Mouse (Mus musculus) thymus, adult 18-20 months (tissue): ENCODE data around the gene Tmem30a.

Source experiments
- DNase-seq, 2 experiments: peaks; one replicate each; pipeline ENCODE4 v3.0.0; 2022; ENCODE audit warnings: mixed read lengths in 2 of 2

The Tmem30a gene

DNA sequence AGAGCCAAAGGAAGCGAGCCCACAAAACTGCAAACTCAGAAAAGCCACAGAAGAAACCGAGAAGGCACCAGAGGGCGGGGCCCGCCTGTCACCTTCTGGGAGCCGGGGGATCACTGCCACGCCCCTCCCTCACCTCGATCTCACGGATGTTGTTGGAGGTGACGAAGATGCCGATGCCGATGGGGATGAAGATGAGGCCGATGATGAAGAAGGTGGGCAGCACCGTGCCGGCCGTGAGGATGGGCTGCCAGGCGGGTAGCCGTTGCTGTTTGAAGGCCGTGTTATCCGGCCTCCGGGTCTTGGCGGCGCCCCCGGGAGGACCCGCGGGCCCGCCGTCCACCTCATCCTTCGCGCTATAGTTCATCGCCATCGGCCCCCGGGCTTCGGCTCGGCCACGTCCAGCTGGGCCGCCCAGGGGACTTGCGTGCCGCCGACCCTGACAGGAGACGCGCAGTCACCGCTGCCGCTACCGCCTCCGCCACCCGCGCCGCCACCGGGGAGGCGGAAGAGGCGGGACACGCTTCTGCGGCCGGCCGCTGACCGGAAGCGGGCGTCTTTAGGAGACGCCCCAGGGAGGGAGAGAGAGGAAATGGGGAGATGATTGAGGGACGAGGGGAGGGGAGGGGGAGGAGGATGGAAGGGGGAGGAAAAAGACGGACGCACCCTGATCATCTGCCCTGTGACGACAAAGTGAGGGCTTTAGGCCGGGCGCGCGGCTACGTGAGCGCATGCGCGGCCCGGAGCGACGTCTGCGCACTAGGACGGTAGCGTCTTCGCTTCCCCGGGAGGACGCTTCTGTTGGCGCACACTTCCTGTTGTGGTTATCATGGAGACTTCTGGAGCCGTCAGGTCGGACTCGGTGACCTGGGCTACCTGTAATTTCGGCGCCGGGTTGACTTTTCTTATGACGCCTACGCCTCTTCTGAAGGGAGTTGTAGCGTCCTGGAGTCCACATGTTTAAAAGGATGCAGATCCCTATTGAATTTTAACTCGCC lies at the start of gene Tmem30a:
Gene Tmem30a, minus strand, starts transcription at position 667 of the 995 bp plus-strand sequence.
- DNase-seq: peak; percentile 83 to 84

DNA sequence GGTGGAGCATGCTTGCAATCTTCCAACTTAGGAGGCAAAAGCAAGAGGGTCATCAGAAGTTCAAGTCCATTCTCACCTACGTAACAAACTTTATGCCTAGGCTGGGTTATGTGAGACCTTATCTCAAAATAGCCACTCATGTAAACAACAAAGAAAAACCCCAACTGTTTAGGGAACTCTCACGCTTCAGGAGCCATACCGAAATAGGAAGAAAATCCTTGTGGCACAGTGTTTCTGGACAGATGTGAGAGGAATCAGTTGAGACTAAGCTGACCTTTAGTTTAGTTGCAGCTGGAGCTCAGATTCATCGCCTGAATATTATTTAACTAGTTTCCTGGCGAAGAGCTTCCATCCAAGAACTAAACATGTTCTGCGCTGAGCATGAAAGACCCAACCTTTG lies 49.3 kb upstream of the Tmem30a start:
- DNase-seq: no peak

DNA sequence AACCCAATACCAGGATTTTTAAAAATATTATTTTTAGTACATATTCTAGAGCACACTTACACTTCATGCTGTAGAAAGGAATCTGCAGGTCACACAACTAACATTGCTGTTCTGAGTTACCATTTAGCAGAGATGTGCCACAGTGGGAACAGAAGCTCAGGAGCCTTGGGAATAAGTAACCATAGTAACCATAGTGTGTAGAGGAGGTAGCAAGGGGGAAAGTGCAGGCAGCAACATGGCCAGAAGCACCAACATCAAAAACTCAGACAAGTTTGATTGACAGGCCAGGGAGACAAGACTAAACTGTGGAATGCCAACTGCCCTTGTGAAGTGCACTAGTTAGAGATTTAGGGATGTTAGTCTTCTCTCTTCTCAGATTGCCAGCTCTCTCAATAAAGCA lies 48.7 kb upstream of the Tmem30a start:
- no peak for DNase-seq

DNA sequence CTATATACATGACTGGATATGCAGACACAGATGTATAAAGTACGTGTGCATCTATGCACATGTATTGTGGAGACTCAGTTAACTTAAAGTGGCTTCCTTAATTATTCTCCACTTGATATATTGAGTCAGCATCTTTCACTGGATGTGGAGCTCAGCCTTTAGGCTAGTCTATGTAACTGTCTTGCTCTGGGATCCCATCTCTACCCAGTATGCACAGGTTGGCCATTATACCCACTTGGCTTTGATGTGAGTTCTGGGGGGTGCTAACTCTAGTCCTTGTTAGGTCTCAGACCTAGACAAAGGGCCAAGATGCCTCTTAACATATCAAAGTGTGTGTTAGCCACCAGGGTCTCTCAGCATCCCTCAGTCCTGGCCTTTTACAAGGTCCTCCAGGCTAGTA lies 38.0 kb upstream of the Tmem30a start:
- DNase-seq: no peak

DNA sequence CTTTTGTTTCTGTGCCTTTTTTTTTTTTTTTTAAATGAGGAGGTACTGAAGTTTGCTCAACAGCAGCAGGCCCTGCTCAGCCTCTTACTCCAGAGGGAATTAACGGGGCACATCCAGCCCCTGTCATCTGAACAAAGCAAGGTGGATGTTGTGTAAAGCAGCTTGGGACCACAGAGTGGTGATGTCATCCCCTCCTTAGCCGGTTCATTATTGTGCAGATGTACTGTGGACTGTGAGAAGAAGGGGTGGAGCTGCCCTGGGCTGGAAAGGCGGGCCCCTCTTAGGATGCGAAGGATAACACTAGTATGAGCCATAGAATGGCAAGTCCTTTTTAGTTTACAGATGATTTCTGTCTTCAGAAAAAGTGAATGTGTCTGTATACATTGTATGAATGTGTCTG lies 37.6 kb upstream of the Tmem30a start:
- no peak for DNase-seq

DNA sequence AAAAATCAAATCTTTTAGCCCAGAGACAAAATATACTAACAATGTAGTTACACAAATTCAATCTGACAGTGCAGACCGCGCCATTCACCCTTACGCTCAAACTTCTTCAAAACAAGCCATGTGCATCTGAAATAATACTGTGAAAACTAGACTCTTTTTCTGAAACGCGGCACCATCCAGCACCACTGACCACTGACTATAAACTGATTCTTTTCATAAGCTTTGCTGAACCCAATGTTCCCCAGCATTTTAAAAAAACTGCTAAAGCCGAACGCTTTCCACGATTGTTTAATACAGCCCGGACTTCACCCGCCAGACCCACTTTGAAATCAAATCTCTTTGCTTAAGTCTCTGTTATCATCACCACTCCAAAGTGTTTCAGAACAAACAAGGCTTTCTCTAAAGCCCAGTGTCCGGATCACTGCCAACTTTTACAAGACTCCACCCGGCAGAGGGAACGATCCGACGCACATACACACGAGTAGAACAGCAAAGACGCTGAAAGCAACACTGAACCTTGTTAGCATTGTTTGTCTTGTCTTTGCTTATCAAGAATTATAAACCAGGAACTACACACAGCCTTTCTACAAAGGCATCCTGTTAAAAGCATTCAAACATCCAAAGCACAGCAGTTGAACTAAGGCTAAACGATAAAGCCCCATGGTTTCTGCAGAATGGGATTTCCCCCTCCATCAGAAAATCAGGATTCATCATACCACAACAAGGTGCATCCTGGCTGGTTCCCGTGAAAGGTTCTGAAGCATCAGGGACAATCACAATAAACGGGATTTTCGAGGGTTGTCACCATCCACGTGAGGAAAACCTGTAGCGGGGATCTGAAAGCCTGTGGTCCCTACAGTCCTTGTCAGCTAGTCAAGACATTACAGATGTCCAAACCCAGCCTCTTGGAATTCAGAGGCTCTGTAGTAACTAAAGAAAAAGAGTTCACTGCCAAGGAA lies 36.8 kb upstream of the Tmem30a start:
- no peak for DNase-seq

DNA sequence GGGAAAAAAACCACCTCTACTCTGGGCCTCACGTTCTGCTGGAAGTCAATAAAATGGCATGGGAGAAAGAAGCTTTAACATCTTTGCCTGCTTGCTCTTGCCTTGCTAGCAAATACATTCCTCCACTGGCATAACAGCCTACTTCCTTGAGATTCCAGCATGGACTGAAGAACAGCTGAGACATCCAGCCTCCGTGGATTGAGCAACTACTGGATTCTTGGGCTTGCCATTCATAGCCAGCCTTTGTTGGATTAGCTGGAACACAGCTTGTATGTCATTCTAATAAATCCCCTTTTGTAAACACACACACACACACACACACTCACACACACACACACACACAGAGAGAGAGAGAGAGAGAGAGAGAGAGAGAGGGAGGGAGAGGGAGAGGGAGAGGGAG lies 33.8 kb upstream of the Tmem30a start:
- no peak for DNase-seq

DNA sequence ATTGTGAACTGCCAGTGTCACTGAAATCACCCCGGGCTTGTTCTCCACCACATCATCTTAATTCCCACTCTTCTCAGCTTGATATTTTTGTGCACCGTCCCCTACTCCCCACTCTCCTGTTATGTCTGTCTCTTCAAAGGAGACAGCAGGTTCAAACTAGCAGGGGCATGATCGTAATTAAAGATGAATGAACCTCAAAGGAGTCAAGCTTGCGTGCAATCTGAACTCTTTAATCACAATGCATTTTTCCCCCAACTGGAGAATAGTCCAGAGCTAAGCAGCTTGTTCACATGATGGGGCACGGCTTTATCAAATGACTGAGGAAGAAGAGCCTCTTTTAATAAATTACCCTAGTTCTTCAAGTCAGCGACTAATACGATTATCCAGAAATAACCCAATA lies 32.2 kb upstream of the Tmem30a start:
- DNase-seq: no peak

DNA sequence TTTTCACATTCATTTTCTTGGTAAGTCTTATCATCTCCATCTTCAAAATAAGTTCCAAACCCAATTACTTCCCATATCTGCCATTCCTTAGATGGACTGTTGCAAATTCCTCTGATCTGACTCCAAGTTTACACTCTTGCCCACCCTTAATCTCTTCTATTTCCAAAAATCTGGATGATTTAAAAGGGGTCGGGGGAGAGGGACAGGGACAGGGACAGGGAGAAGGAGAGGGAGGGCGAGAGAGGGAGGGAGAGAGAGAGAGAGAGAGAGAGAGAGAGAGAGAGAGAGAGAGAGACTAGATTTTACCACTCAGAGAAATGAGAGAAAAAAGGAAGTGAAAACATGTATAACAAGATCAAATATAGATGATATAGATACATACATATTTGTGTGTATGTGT lies 30.5 kb upstream of the Tmem30a start:
- no peak for DNase-seq

DNA sequence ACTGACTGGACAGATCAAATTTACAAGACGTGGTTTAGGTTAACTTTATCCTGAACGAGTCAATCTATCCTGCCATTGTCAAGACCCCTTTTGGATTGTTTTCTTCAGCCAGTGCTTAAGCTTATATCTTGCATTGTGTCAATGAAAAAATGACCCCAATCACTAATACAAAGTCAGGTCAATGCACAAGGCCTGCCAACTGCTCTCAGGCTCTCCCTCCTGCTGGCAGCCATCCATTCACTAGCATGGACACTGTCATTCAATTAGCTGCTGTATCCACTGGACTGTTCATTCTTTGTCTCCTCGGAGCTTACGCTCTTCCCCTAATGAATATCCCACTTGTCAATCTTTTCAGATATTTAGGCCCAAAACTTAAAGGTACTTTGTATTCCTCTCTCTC lies 30.1 kb upstream of the Tmem30a start:
- no peak for DNase-seq

DNA sequence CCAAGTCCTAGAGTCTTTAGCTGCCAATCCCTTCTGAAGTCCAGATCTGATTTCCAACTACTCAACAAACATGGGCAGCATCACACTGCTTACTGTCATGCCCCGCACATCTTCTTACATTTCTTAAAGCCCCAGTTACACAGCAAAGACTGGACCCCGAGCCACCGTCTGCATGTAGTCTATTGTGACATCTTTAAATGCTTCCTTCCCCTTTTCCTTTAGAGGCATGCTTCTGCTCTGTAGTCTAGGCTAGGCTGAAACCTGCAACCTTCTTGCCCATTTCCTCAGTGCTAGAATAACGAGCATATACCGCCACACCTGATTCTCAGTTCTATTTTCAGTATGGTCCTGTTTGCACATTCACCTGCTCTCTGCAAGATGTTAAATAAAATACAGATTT lies 23.2 kb upstream of the Tmem30a start:
- DNase-seq: no peak

DNA sequence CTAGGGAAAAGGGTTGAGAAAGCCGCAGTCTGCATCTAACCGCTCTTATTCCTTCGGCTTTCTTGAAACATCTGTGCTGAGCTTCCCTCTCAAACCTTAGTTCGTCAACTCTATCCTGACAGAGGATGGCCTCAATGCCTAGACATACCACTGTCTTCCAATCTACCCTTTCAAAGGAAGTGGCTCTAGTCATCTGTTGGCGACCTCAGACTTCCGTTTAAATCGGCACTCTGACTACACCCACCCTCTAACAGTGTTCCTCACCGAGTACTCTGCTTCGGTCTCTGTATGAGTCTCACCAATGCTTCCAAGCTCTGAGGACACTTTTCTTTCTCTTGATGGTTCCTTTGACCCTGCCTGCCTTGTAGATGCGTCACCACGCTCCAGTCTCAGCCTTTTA lies 22.7 kb upstream of the Tmem30a start:
- no peak for DNase-seq

DNA sequence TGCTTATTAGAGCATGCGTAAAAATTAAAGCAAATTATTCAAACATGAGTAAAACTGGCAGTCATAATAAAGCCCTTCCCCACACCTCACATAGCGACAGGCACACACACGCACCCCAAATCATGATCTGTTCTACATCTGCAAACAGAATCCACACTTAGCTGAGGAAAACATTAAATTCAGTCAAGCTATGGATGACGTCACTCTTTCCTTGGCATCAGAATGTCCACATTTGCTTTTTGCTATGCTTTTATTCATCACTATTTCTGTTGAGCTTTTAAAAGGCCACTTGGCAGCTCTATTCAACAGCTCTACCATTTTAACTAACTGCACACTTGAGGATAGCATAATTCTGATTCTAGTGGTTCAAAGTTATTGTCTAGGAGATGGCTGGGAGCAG lies 21.3 kb upstream of the Tmem30a start:
- DNase-seq: no peak

DNA sequence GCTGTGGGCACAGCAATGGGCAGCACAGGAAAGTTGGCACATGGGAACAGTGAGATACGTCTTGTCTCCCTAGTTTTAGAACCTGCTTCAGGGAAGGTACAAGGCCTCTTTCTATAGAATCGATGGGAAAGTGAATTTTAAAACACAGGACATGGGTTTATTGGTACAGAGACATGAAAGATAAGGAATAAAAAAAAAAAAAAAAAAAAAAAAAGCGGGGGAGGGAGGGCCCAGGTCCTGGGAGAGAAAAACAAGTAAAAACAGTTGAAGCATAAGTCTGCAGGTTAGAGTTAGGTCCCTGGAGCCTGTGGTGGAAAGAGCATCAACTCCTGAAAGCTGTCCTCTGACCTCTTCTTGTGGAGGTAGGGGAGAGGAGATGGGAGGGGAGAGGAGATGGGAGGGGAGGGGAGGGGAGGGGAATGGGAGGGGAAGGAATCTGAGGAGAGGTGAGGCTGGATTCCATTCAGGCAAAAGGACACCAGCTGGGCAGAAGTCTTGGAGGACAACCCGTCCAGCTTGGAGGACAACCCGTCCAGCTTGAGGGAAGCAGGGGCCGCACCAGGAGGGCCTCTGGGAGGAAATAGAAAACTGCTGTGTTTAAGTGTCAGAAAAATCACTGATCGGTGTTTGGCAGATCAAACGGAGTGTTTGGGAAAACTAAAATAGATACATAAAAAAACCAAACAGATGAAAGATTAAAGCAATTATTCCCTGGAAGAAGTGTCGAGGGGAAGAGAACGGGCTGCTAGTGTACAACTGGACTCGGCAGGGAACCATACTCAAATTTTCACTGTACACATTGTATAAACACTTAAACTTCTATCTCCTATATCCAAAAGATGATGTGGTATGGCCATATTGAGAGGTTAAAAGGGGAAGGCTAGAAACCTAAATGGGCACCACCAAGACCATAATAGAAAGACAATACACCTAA lies 17.9 kb upstream of the Tmem30a start:
- DNase-seq: no peak

DNA sequence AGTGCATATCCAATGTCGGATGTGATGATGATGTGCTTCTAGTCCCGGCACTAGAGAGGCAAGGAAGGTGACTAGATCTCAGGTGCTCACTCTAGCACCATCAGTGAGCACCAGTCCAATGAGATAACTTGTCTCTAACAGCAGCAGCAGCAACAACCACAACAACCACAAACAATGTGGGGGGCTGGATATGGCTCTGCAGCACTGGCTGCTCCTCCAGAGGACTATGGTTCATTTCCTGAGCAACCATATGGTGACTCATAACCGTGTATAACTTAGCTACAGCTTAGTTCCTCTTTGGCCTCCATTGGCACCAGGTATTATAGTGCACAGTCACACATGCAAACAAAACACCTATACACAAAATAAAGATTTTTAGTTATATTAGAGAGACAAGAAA lies 17.2 kb upstream of the Tmem30a start:
- DNase-seq: no peak

DNA sequence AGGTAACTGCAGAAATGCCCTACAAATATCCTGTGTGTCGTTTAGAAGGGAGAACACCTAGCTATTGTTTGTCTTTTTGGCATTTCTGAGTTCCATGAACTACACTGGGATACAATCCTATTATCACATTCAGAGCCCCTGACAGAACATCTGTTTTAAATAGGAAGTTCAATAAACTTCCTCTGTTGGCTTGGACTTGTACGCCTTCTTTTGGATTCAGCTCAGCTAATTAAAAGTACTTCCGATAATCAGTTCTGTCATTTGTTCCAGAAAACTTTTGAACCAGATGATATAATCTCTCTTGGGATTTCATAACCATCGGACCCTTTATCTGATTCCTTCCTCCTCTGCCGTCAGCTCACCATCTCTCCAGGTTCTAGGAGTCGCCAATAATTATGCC lies 16.1 kb upstream of the Tmem30a start:
- no peak for DNase-seq

DNA sequence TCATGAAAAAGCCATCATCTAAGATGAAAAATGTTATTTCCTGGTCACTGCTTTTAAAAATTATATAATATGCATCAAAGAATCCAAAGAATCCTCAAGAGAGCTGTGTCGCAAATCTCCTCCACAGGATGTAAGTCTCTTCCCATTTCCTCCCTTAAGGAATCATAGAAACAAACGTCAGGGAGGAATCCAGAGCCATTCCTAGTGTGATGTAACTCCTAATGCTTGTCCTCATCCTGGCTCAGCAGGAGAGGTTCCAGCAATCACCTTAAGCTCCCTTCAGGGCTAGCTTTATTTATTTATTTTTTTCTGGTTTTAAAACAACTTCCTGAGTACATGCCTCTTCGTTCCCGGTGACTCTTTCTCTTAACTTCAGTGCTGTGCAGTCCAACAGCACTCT lies 13.9 kb upstream of the Tmem30a start:
- no peak for DNase-seq

DNA sequence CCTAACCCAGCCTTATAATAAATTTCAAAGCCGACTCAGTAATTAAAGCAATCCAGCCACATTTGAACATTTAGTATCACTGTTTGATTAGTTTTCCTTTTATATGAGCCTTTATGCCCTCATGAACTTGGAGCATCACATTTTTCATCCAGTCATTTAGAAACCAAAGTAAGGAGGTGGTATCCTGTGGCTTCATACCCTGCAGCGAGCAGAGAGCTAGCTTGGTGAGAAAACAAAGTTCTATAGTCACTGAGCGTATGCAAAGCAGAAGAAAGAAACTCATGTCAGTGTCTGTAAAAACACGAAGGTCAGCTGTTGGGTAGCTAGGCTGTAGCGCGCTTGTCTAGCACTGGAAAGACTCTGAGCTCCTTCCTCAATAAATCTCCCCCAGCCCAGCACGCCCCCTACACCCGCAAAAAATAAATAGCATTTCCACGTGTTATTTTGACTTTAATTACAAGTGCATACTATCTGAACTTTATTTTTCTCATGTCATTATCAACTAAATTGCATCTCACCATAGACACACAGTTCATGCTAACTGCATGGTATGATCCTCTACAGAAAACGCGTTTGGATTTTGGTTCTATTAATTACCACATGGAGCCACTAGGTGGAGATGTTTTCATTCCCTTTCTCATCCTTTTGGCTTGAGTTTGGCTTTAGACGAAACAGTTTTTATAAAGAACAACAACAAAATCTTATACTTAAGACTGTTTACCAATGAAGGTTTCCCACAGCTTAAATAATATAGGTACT lies 13.2 kb upstream of the Tmem30a start:
- no peak for DNase-seq

DNA sequence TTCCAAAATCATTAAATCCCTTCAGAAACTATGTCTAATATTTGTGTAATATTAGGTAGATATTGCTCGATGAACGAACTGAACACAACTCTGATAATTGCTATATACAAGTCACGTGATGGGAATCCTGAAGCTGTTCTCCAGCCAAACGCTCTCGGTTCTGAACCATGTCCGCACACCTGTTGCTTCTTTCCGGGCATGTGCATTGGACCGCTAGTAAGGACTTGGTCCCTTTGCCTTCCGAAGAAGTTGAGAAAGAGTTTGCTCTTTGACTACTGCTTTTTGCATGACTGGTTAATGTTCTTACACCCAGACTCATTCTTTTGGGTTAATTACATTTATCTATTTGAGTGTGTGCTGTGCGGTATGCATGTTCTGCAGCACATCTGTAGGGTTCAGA lies 12.1 kb upstream of the Tmem30a start:
- no peak for DNase-seq

DNA sequence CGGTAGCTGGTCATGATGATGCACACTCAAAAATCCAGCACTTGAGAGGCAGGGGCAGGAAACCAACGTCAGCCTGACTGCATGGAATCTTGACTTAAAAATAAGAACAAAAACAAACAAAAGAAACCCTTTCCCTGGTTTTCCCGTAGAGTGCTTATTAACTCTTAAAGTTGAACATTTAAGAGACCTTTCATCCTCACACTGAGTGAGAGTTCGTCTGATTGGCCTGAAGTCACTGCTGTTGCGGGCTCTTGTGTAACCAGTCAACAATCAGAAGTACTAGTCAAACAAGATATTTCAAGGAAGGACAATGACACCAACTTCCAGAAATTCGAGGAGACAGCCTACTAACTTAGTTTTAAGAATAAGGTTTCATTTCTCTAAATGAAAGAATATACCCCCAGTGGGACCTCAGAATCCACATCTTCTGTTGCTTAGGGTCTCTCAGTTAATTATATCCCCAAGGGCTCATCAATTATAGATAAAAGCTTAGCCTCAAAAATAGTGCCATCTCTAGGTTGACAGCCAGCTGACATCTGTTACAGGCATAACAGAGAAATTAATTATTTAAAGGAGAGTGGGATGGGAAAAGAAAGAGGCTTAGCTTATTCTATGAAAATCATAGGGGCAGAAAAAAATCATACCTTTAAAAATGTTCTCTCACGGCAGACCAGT lies 3.3 kb upstream of the Tmem30a start:
- DNase-seq: no peak

DNA sequence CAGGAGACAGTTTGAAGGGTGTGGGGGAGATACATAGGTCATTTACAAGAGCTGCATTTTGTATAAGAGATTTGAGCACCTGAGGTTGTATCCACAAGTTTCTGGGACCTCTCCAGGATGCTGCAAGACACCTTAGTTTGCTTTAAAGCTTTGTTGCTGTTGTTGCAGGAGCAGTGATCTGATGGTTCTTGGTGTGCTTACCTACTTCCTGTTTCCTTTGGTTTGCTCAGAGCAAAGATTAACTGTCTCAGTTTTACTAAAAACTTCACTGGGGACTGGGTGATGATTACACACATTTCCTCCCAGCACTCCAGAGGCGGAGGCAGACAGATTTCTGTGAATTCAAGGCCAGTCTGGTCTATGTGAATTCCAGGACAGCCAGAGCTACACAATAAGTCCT lies 1.8 kb upstream of the Tmem30a start:
- no peak for DNase-seq
